Mouse (Mus musculus): Measurements from ENCODE around the gene Ugt1a8. TPM values are rescaled to one million over a fixed set of nuclear protein-coding genes. Genes with fewer than 3 reads are reported as not detected.
"Not testable (repeated sequence)": the region's sequence is repeated elsewhere in the genome, so short reads cannot be mapped to it uniquely, and the experiment has no call there.

Ugt1a8 gene
- polyA plus RNA-seq, 1 experiment from 2014 or later: not detected

DNA sequence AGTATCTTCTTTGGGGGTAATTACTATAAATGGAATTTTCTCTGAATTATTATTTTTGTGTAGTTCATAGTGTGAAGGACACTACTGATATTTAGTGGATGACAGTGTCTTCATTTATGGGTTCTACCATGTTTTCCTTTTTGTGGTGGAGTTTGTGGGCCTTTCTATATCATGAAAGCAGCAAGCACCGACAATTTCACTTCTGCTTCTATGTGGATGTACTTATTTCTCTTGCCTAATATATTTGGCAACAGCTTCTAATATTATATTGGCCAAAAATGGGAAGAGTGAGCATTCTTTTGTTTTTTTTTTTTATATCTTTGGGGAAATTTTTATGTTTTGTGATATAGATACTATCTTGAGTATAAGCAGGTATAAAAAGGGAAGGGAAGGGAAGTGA lies 5.9 kb upstream of the Ugt1a8 start:
- 96% methylated on average over 1 of the region's 1 CpGs for WGBS

GRCm38 (mm10) chr1:88086125-88086524 lies 1.5 kb upstream of the Ugt1a8 start:
- no peaks in the 10 kb centered on the region for H3K27me3 ChIP-seq (ENCODE audit: insufficient read depth, low read length)
- no peaks in the 10 kb centered on the region for H3K36me3 ChIP-seq (ENCODE audit: insufficient read depth, low read length)
- H3K27ac ChIP-seq (ENCODE audit: low read length): no peak overlapping the region
- no peak overlapping the region for H3K4me2 ChIP-seq (replicated peaks; ENCODE audit: low read depth, low read length)
- no peaks in the 10 kb centered on the region for H3K4me1 ChIP-seq (ENCODE audit: insufficient read depth, low read length)
- no peak for ATAC-seq (ENCODE audit: low FRiP score, low TSS enrichment)
- no peak overlapping the region for H3K9ac ChIP-seq (replicated peaks; ENCODE audit: low read length)
- WGBS: 60% methylated on average over 1 of the region's 1 CpGs
- H3K9me3 ChIP-seq (ENCODE audit: low read length): no peaks in the 10 kb centered on the region
- no peak overlapping the region for H3K4me3 ChIP-seq (ENCODE audit: low read length)

More for the DNA sequence above, 5.9 kb upstream of the Ugt1a8 start:
- no peak overlapping the region for H3K4me3 ChIP-seq (ENCODE audit: low read length)
- no peaks in the 10 kb centered on the region for H3K36me3 ChIP-seq (ENCODE audit: insufficient read depth, low read length)
- no peak overlapping the region for H3K27ac ChIP-seq (ENCODE audit: low read length)
- no peaks in the 10 kb centered on the region for H3K9me3 ChIP-seq (ENCODE audit: low read length)
- ATAC-seq (ENCODE audit: low FRiP score, low TSS enrichment): no peak
- no peaks in the 10 kb centered on the region for H3K4me1 ChIP-seq (ENCODE audit: insufficient read depth, low read length)
- no peak overlapping the region for H3K9ac ChIP-seq (replicated peaks; ENCODE audit: low read length)
- no peak overlapping the region for H3K4me2 ChIP-seq (replicated peaks; ENCODE audit: low read depth, low read length)
- no peaks in the 10 kb centered on the region for H3K27me3 ChIP-seq (ENCODE audit: insufficient read depth, low read length)

- Histone ChIP-seq H3K4me3 (ENCODE audit: low read length) (no peak overlapping the region), H3K9me3 (ENCODE audit: low read length) (no peaks in the 10 kb centered on the region), H3K4me1 (ENCODE audit: insufficient read depth, low read length) (peaks cover 11% of the 10 kb centered on the region; the same call in 1 of the 2 replicates), H3K9ac (replicated peaks; ENCODE audit: low read length) (no peak overlapping the region), H3K27me3 (ENCODE audit: insufficient read depth, low read length) (no peaks in the 10 kb centered on the region), H3K36me3 (ENCODE audit: insufficient read depth, low read length) (no peaks in the 10 kb centered on the region), H3K4me2 (replicated peaks; ENCODE audit: low read depth, low read length) (no peak overlapping the region), H3K27ac (ENCODE audit: low read length) (no peak overlapping the region)
- no peak for ATAC-seq (ENCODE audit: low FRiP score, low TSS enrichment)
Measured at GRCm38 (mm10) chr1:88092341-88092740, 4.7 kb downstream of the Ugt1a8 start.

DNA sequence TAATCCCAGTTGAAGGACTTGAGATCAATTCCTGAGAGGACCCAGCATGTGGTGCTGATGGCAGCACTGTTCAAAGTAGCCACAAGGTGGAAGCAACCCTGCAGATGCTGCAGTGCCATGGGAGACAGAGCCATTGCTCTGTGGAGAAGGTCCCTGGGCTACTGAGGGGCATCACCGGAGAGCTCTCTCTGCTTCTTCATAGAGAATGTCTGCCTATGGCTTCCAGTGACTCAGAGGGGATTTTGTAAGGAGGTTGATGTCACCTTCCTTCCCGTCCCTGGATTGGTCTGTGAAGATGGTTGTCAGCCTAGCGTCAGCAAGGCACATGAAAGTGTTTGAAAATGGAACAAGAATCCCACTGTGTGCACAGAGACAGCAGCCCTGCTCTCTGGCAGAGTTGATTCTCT lies 6.7 kb downstream of the Ugt1a8 start:
- not testable (repeated sequence) for H3K27me3 ChIP-seq (ENCODE audit: insufficient read depth, low read length); H3K4me3 ChIP-seq (ENCODE audit: low read length); H3K9me3 ChIP-seq (ENCODE audit: low read length); H3K36me3 ChIP-seq (ENCODE audit: insufficient read depth, low read length); H3K4me2 ChIP-seq (replicated peaks; ENCODE audit: low read depth, low read length); H3K9ac ChIP-seq (replicated peaks; ENCODE audit: low read length)
- 60% methylated on average over 3 of the region's 3 CpGs for WGBS
- Histone ChIP-seq H3K27ac (ENCODE audit: low read length) (peak overlapping the region; percentile 95), H3K4me1 (ENCODE audit: insufficient read depth, low read length) (peaks cover 11% of the 10 kb centered on the region; the same call in 1 of the 2 replicates)
- ATAC-seq (ENCODE audit: low FRiP score, low TSS enrichment): peak; percentile 62; the same call in 1 of the 2 replicates

DNA sequence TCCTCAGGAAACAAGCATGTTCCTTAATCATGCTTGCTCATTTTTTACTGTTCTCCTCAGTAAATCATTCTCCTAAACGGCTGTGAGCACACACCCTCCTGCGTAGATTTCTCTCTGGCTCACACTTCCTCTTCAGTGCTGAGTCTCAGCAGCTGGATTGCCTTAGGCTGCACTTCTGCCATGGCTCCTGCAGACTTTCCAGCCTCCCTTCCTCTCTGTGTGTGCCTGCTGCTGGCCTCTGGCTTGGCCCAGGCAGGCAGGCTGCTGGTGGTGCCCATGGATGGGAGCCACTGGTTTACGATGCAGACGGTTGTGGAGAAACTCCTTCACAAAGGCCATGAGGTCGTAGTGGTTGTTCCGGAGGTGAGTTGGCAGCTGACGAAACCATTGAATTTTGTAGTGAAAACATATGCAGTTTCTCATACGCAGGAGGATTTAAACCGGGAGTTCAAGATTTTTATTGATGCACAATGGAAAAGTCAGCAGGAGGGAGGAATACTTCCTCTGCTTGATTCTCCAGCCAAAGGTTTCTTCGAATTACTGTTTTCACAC lies 7.4 kb downstream of the Ugt1a8 start, which contains the start of gene Ugt1a7c:
Gene Ugt1a7c (plus strand): TSS at position 122 of the 552 bp plus-strand sequence.
- Histone ChIP-seq H3K27me3 (ENCODE audit: insufficient read depth, low read length) (no peaks in the 10 kb centered on the region), H3K9ac (replicated peaks; ENCODE audit: low read length) (peak within 1 kb of the TSS; percentile 56)

GRCm38 (mm10) chr1:88098546-88098945 lies 10.9 kb downstream of the Ugt1a8 start:
- not testable (repeated sequence) for H3K4me3 ChIP-seq (ENCODE audit: low read length); ATAC-seq (ENCODE audit: low FRiP score, low TSS enrichment); H3K27me3 ChIP-seq (ENCODE audit: insufficient read depth, low read length); H3K36me3 ChIP-seq (ENCODE audit: insufficient read depth, low read length); H3K9me3 ChIP-seq (ENCODE audit: low read length); H3K4me2 ChIP-seq (replicated peaks; ENCODE audit: low read depth, low read length); H3K9ac ChIP-seq (replicated peaks; ENCODE audit: low read length); H3K27ac ChIP-seq (ENCODE audit: low read length)
- WGBS: 83% methylated on average over 3 of the region's 3 CpGs
- H3K4me1 ChIP-seq (ENCODE audit: insufficient read depth, low read length): peaks cover 11% of the 10 kb centered on the region; the same call in 1 of the 2 replicates

More for the DNA sequence above, 7.4 kb downstream of the Ugt1a8 start, which contains the start of gene Ugt1a7c:
- no peaks in the 10 kb centered on the region for H3K36me3 ChIP-seq (ENCODE audit: insufficient read depth, low read length)
- ATAC-seq (ENCODE audit: low FRiP score, low TSS enrichment): peak; percentile 94
- H3K4me3 ChIP-seq (ENCODE audit: low read length): peak within 1 kb of the TSS; percentile 18
- peak within 1 kb of the TSS; percentile 43 for H3K4me2 ChIP-seq (replicated peaks; ENCODE audit: low read depth, low read length)
- WGBS: 14% methylated on average over 10 of the region's 10 CpGs
- H3K4me1 ChIP-seq (ENCODE audit: insufficient read depth, low read length): peaks cover 11% of the 10 kb centered on the region; the same call in 1 of the 2 replicates
- peak within 1 kb of the TSS; percentile 95 for H3K27ac ChIP-seq (ENCODE audit: low read length)
- no peaks in the 10 kb centered on the region for H3K9me3 ChIP-seq (ENCODE audit: low read length)

DNA sequence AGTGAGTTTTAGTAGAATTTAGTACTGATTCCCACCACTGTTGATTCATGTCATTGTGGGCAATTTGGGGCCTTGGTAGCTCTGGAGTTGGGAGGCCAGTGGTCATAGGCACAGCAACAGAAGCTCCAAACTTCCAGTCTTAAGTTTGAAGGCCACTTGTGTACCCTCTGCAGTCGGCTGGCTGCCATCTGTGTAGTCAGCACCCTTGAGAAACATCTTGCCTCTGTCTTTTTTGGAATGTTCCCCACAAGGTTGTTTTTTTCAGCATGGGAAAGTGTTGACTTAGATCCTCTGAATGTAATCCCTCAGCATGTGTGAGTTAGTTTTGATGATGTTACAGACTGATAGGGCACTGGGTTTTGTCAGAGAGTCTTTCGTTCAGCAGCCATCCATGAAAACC lies 12.1 kb downstream of the Ugt1a8 start:
- not testable (repeated sequence) for ATAC-seq (ENCODE audit: low FRiP score, low TSS enrichment); H3K27me3 ChIP-seq (ENCODE audit: insufficient read depth, low read length); H3K9me3 ChIP-seq (ENCODE audit: low read length); H3K27ac ChIP-seq (ENCODE audit: low read length); H3K9ac ChIP-seq (replicated peaks; ENCODE audit: low read length); H3K4me1 ChIP-seq (ENCODE audit: insufficient read depth, low read length); H3K4me2 ChIP-seq (replicated peaks; ENCODE audit: low read depth, low read length); H3K36me3 ChIP-seq (ENCODE audit: insufficient read depth, low read length); H3K4me3 ChIP-seq (ENCODE audit: low read length)
- WGBS: 86% methylated on average over 2 of the region's 2 CpGs

GRCm38 (mm10) chr1:88103019-88103418 lies 15.4 kb downstream of the Ugt1a8 start, which contains the start of gene Ugt1a6b:
Ugt1a6b (plus strand) TSS chr1:88103252.
- H3K27me3 ChIP-seq (ENCODE audit: insufficient read depth, low read length); H3K36me3 ChIP-seq (ENCODE audit: insufficient read depth, low read length); ATAC-seq (ENCODE audit: low FRiP score, low TSS enrichment); H3K4me1 ChIP-seq (ENCODE audit: insufficient read depth, low read length); H3K9me3 ChIP-seq (ENCODE audit: low read length); H3K4me3 ChIP-seq (ENCODE audit: low read length); H3K27ac ChIP-seq (ENCODE audit: low read length); H3K9ac ChIP-seq (replicated peaks; ENCODE audit: low read length); H3K4me2 ChIP-seq (replicated peaks; ENCODE audit: low read depth, low read length): not testable (repeated sequence)
- 75% methylated on average over 1 of the region's 3 CpGs for WGBS

DNA sequence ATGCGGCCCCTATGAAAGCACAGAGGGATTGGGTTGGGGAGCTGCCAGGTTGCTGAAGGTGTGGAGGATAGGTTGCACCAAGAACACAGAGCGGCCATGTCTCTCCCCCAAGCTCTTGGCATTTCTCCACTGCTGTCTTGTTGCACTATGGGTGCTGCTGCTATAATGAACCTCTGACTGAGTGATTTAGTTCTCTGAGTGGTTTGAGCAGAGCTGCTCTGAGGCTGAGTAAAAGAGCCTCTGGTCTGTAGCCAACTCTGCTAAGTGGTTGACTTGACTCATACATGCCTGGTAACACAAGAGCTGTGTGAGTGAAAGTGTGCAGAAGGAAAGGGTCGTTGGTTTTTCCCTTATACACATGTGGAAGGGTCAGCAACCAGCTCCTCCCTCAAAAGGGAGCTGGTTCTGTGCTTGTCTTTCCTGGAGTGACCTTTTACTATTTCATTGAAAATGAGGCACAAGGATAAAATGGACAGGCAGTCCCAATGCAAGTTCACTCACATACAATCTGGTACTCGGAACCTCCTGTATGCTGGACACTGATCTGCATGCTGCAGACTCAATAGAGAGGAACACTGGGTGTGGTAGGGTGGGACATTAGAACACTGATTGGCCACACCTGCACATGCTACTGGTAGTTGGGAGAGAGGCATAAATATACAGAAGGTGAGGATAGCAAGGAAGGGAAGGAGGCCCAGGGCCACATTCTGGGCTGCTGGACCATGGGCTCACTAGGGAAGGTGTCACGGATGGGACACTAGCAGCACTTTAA lies 16.3 kb downstream of the Ugt1a8 start:
- not testable (repeated sequence) for H3K9me3 ChIP-seq (ENCODE audit: low read length); H3K4me2 ChIP-seq (replicated peaks; ENCODE audit: low read depth, low read length); H3K4me3 ChIP-seq (ENCODE audit: low read length); H3K4me1 ChIP-seq (ENCODE audit: insufficient read depth, low read length); ATAC-seq (ENCODE audit: low FRiP score, low TSS enrichment); H3K36me3 ChIP-seq (ENCODE audit: insufficient read depth, low read length); H3K27me3 ChIP-seq (ENCODE audit: insufficient read depth, low read length); H3K27ac ChIP-seq (ENCODE audit: low read length); H3K9ac ChIP-seq (replicated peaks; ENCODE audit: low read length)
- WGBS: 68% methylated on average over 4 of the region's 5 CpGs
